In genomic region chr5:21729107-21729506, GRCm38 (mm10) we compare ENCODE assay signal across 16 mouse cellular contexts.
"Had no signal": no experiment of that assay in that cellular context is flagged by ENCODE, and none has a peak within 500 bp of the region (broad histone marks: within the 10 kb centered on the region; RNA-seq: fewer than 3 reads in every experiment).

No protein-coding gene starts in this region.

- H3K4me3 ChIP-seq: neural tube, embryonic 13.5 days; neural tube, embryonic 15.5 days; stomach, embryonic 15.5 days had no signal

- H3K36me3 ChIP-seq: neural tube, embryonic 13.5 days; neural tube, embryonic 15.5 days; stomach, embryonic 15.5 days had no signal

- H3K27me3 ChIP-seq: neural tube, embryonic 13.5 days; neural tube, embryonic 15.5 days; stomach, embryonic 15.5 days had no signal

- H3K4me1 ChIP-seq: stomach, embryonic 15.5 days had no signal

- H3K27ac ChIP-seq: neural tube, embryonic 13.5 days; neural tube, embryonic 15.5 days; stomach, embryonic 15.5 days; stomach, postnatal 0 days had no signal

- DNase-seq: retina, postnatal 1 day; right cerebral cortex, adult 18-20 months; right cerebral cortex, postnatal 14 days; right cerebral cortex, postnatal 25 days; right cerebral cortex, postnatal 4 days; spleen, adult 18-20 months; thymus, adult 18-20 months; thymus, adult 2 months; thymus, postnatal 14 days; thymus, postnatal 25 days; thymus, postnatal 36 days; thymus, postnatal 4 days had no signal

- H3K4me2 ChIP-seq: neural tube, embryonic 13.5 days; neural tube, embryonic 15.5 days; stomach, embryonic 15.5 days had no signal

- H3K9me3 ChIP-seq: neural tube, embryonic 13.5 days; neural tube, embryonic 15.5 days; stomach, embryonic 15.5 days had no signal

- H3K9ac ChIP-seq: neural tube, embryonic 13.5 days; neural tube, embryonic 15.5 days; stomach, embryonic 15.5 days had no signal
